Mouse (Mus musculus): Measurements from ENCODE around the gene Gm12216. TPM values are rescaled to one million over a fixed set of nuclear protein-coding genes. Genes with fewer than 3 reads are reported as not detected.
"Not testable (repeated sequence)": the region's sequence is repeated elsewhere in the genome, so short reads cannot be mapped to it uniquely, and the experiment has no call there.

Gm12216 gene
- 1.0 and 2.2 TPM in 2 replicates for polyA plus RNA-seq (2014; fragmentation: Nextera tagmentation; extraction: Ambion mirVana)

- peak; percentile 79 for ATAC-seq (ENCODE audit: insufficient read depth)
- not testable (repeated sequence) for H3K36me3 ChIP-seq (ENCODE audit: insufficient read depth); H3K27me3 ChIP-seq (ENCODE audit: insufficient read depth, low read length); H3K27ac ChIP-seq (ENCODE audit: low read depth); H3K4me1 ChIP-seq (ENCODE audit: insufficient read depth); H3K9me3 ChIP-seq (ENCODE audit: low read depth, low read length)
- Histone ChIP-seq H3K4me3 (ENCODE audit: low read depth, low read length) (peak within 1 kb of the TSS; percentile 51), H3K4me2 (peak within 1 kb of the TSS; percentile 77), H3K9ac (peak within 1 kb of the TSS; percentile 62)
- 11% methylated on average over 36 of the region's 50 CpGs for WGBS
- peak; percentile 45; the same call in 1 of the 2 replicates for TF ChIP-seq CTCF (IDR thresholded peaks at IDR 0.05; ENCODE audit: low read depth)
- DNase-seq = peak; percentile 63
Measured at GRCm38 (mm10) chr11:53858761-53859580, at the start of gene Gm12216. TSS of gene Gm12216 (minus strand) at chr11:53859256.

DNA sequence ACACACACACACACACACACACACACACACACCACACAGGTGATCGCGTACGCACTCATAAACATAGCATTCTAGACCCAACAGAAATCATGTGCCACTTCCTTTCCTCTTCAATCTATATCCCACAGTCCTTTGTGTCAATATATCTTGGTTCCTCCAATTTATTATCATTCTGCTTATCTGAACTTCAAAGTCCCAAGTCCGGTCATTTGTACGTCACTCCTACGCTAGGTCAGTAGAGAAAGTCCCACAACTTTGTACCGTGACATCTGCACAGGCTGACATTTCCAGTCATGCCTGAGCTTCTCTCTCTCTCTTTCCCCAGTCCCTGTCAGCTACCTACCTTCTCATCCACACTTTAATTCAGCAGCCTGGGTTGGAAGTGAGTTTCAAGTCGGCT lies 49.6 kb upstream of the Gm12216 start:
- DNase-seq = no peak
- Histone ChIP-seq H3K36me3 (ENCODE audit: insufficient read depth) (no peaks in the 10 kb centered on the region), H3K9me3 (ENCODE audit: low read depth, low read length) (no peaks in the 10 kb centered on the region), H3K9ac (no peak overlapping the region), H3K27me3 (ENCODE audit: insufficient read depth, low read length) (no peaks in the 10 kb centered on the region), H3K27ac (ENCODE audit: low read depth) (no peak overlapping the region), H3K4me2 (no peak overlapping the region), H3K4me1 (ENCODE audit: insufficient read depth) (peaks cover 3% of the 10 kb centered on the region), H3K4me3 (ENCODE audit: low read depth, low read length) (no peak overlapping the region)
- no peak for TF ChIP-seq CTCF (IDR thresholded peaks at IDR 0.05; ENCODE audit: low read depth)
- no peak for ATAC-seq (ENCODE audit: insufficient read depth)
- WGBS = 75% methylated on average over 8 of the region's 8 CpGs

- H3K27me3 ChIP-seq (ENCODE audit: insufficient read depth, low read length) = no peaks in the 10 kb centered on the region
Measured at GRCm38 (mm10) chr11:53904534-53904925, 45.5 kb upstream of the Gm12216 start.

GRCm38 (mm10) chr11:53903781-53904533 lies 44.9 kb upstream of the Gm12216 start:
- no peaks in the 10 kb centered on the region for H3K36me3 ChIP-seq (ENCODE audit: insufficient read depth)
- peaks cover 3% of the 10 kb centered on the region for H3K4me1 ChIP-seq (ENCODE audit: insufficient read depth)
- H3K9me3 ChIP-seq (ENCODE audit: low read depth, low read length) = no peaks in the 10 kb centered on the region
- 18% methylated on average over 16 of the region's 16 CpGs for WGBS
- DNase-seq (peak; percentile 69), ATAC-seq (ENCODE audit: insufficient read depth) (no peak; the same call in 1 of the 2 replicates)
- no peak overlapping the region for H3K4me3 ChIP-seq (ENCODE audit: low read depth, low read length)
- TF ChIP-seq CTCF (IDR thresholded peaks at IDR 0.05; ENCODE audit: low read depth) = no peak
- no peak overlapping the region for H3K9ac ChIP-seq
- no peaks in the 10 kb centered on the region for H3K27me3 ChIP-seq (ENCODE audit: insufficient read depth, low read length)
- no peak overlapping the region for H3K27ac ChIP-seq (ENCODE audit: low read depth)
- peak overlapping the region; percentile 5; the same call in 1 of the 2 replicates for H3K4me2 ChIP-seq

More at GRCm38 (mm10) chr11:53904534-53904925, 45.5 kb upstream of the Gm12216 start:
- Histone ChIP-seq H3K4me3 (ENCODE audit: low read depth, low read length) (no peak overlapping the region), H3K27ac (ENCODE audit: low read depth) (no peak overlapping the region), H3K9ac (no peak overlapping the region), H3K4me1 (ENCODE audit: insufficient read depth) (peaks cover 3% of the 10 kb centered on the region), H3K36me3 (ENCODE audit: insufficient read depth) (no peaks in the 10 kb centered on the region), H3K9me3 (ENCODE audit: low read depth, low read length) (no peaks in the 10 kb centered on the region), H3K4me2 (peak overlapping the region; percentile 5; the same call in 1 of the 2 replicates)
- no peak for DNase-seq
- 53% methylated on average over 9 of the region's 9 CpGs for WGBS
- no peak for ATAC-seq (ENCODE audit: insufficient read depth)
- TF ChIP-seq CTCF (IDR thresholded peaks at IDR 0.05; ENCODE audit: low read depth) = no peak

DNA sequence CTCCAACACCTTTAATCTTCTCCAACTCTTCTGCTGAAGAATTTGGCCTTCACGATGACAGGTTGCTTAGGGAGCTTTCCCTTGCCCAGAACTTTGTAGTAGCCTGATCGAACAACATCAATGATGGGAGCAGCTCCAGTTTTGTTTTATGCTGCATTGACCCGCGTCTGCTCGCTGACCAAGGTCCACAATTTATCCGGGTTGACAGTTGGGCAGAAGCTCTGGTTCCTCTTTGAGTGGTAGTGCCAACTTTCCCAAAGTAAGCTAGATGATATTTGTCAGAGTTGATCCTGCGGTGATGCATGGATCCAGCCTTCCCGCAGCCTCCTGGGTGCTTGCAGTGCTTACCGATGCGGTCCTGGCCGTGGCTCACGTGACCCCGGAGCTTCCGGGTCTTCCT lies 43.7 kb upstream of the Gm12216 start:
- no peak overlapping the region for H3K4me2 ChIP-seq
- no peaks in the 10 kb centered on the region for H3K36me3 ChIP-seq (ENCODE audit: insufficient read depth)
- ATAC-seq (ENCODE audit: insufficient read depth) = no peak
- TF ChIP-seq CTCF (IDR thresholded peaks at IDR 0.05; ENCODE audit: low read depth) = no peak
- H3K27ac ChIP-seq (ENCODE audit: low read depth) = no peak overlapping the region
- no peak overlapping the region for H3K9ac ChIP-seq
- DNase-seq = no peak
- 85% methylated on average over 14 of the region's 14 CpGs for WGBS
- H3K4me1 ChIP-seq (ENCODE audit: insufficient read depth) = peaks cover 3% of the 10 kb centered on the region
- H3K9me3 ChIP-seq (ENCODE audit: low read depth, low read length) = no peaks in the 10 kb centered on the region
- no peak overlapping the region for H3K4me3 ChIP-seq (ENCODE audit: low read depth, low read length)
- H3K27me3 ChIP-seq (ENCODE audit: insufficient read depth, low read length) = no peaks in the 10 kb centered on the region

GRCm38 (mm10) chr11:53900991-53901390 lies 41.9 kb upstream of the Gm12216 start:
- H3K9me3 ChIP-seq (ENCODE audit: low read depth, low read length) = no peaks in the 10 kb centered on the region
- H3K27ac ChIP-seq (ENCODE audit: low read depth) = no peak overlapping the region
- no peak overlapping the region for H3K4me2 ChIP-seq
- H3K4me3 ChIP-seq (ENCODE audit: low read depth, low read length) = no peak overlapping the region
- no peaks in the 10 kb centered on the region for H3K36me3 ChIP-seq (ENCODE audit: insufficient read depth)
- DNase-seq (no peak), ATAC-seq (ENCODE audit: insufficient read depth) (no peak)
- H3K4me1 ChIP-seq (ENCODE audit: insufficient read depth) = peaks cover 3% of the 10 kb centered on the region
- no peak for TF ChIP-seq CTCF (IDR thresholded peaks at IDR 0.05; ENCODE audit: low read depth)
- H3K9ac ChIP-seq = no peak overlapping the region
- WGBS = 37% methylated on average over 1 of the region's 1 CpGs
- no peaks in the 10 kb centered on the region for H3K27me3 ChIP-seq (ENCODE audit: insufficient read depth, low read length)

DNA sequence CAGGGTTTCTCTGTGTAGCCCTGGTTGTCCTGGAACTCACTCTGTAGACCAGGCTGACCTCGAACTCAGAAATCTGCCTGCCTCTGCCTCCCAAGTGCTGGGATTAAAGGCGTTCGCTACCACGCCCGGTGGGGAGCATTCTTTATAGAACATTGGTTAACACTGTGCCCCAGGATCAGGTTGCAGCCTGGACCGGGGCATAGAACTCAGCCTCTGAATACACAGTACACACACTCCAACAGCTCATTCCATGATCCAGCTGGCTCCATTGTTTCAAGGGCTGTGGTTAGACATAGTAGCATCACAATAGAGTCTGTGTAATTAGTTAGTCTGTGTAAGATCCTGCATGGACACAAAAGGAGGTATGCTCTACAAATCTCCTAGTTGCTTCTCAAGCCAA lies 40.9 kb upstream of the Gm12216 start:
- no peak overlapping the region for H3K4me2 ChIP-seq
- H3K9ac ChIP-seq = no peak overlapping the region
- DNase-seq (no peak), ATAC-seq (ENCODE audit: insufficient read depth) (no peak)
- no peaks in the 10 kb centered on the region for H3K27me3 ChIP-seq (ENCODE audit: insufficient read depth, low read length)
- no peaks in the 10 kb centered on the region for H3K36me3 ChIP-seq (ENCODE audit: insufficient read depth)
- H3K4me1 ChIP-seq (ENCODE audit: insufficient read depth) = peaks cover 3% of the 10 kb centered on the region
- WGBS = 90% methylated on average over 6 of the region's 6 CpGs
- no peak overlapping the region for H3K4me3 ChIP-seq (ENCODE audit: low read depth, low read length)
- no peak for TF ChIP-seq CTCF (IDR thresholded peaks at IDR 0.05; ENCODE audit: low read depth)
- no peak overlapping the region for H3K27ac ChIP-seq (ENCODE audit: low read depth)
- no peaks in the 10 kb centered on the region for H3K9me3 ChIP-seq (ENCODE audit: low read depth, low read length)

Data from lung, embryonic 14.5 days (tissue).